Mouse (Mus musculus) CD4-positive, CD25-positive, alpha-beta regulatory T cell, adult 2 months (primary cell): ENCODE measurements around the gene H2-D1.
A peak's percentile ranks its signal among the peaks of the same experiment; 100 is the strongest.
"Not testable (repeated sequence)": the region's sequence is repeated elsewhere in the genome, so short reads cannot be mapped to it uniquely, and the experiment has no call there.

ENCODE experiments used
- DNase-seq: peaks from one replicate; pipeline ENCODE4 v3.0.0-alpha.2; 2012; ENCODE audit warnings: low read depth, low spot score

The H2-D1 gene

DNA sequence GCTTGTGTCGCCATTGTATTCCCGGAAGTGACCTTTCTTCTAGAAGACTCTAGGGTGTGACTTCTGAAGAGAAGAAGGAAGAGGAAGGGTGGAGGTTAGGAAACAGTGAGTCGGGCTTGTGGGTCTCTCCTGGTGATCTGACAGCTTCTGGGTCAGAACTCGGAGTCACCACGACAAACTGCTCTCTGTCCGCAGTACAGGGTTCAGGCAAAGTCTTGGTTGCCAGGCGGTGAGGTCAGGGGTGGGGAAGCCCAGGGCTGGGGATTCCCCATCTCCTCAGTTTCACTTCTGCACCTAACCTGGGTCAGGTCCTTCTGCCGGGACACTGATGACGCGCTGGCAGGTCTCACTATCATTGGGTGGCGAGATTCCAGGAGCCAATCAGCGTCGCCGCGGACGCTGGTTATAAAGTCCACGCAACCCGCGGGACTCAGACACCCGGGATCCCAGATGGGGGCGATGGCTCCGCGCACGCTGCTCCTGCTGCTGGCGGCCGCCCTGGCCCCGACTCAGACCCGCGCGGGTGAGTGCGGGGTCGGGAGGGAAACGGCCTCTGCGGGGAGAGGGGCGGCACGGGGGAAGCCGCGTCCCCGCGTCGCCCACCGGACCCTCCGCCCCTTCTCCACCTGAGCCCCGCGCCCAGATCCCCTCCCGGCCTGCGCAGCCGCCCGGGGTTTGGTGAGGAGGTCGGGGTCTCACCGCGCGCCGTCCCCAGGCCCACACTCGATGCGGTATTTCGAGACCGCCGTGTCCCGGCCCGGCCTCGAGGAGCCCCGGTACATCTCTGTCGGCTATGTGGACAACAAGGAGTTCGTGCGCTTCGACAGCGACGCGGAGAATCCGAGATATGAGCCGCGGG lies at the start of gene H2-D1:
Gene H2-D1 (plus strand): TSS at position 67 of the 859 bp plus-strand sequence.
- DNase-seq, result peak; percentile 98

DNA sequence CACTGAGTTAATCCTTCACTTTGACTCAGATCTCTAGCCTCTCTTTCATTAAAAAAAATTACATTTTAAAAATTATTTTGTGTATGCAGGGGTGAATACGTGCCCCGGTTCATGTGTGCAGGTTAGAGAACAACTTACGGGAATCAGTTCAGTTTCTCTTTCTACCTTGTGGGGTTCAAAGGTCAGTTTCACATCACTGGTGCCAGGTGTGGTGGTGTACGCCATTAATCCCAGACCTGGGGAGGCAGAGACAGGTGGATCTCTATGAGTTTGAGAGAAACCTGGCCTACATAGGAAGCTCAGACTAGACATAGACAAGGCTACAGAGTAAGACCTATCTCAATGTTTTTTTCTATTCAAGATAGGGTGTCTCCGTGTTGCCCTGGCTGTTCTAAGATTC lies 49.5 kb upstream of the H2-D1 start:
- DNase-seq, result no peak

- DNase-seq, result peak; percentile 67
Observed at GRCm38 (mm10) chr17:35218516-35219193, 43.9 kb upstream of the H2-D1 start.

- peak; percentile 71 for DNase-seq
Observed at GRCm38 (mm10) chr17:35219601-35220041, 42.9 kb upstream of the H2-D1 start.

DNA sequence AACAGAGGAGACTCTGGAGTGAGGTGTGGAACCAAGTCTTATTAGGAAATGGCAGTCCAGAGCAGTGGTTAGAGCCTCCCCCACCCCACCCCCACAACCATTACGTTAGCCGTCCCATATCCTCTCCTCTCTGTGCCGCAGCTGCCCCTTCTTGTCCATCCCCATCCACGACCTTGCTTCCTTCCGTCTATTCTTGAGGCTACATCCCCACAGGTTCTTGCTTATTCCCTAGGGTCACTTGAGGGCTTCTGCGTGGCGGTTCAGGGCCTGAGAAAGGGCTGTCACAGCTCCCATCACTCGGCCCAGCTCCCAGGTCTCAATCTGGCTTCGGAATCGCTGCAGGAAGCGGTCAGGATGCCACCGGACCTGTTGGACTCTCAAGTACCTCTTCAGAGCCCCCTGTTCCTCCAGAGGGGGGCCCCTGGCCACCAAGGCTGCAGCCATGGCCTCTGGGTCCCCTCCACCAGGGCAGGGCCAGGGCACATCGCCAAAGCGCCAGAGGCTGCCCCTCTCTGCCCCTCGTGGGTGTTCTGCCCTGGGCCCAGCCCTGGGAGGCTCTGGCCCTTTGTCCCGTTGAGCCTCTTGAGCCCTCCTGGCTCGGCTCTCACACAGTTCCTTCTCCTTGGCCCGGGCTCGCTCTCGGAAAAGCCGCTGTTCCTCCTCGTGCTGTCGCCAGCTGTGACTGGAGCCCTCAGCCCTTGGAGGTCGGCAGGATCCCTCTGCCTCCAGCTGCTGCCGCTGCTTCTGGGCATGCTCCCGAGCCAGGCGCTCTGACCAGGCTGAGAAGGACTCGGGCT lies 42.2 kb upstream of the H2-D1 start, which contains the start of gene Gm16181:
Gene Gm16181 (plus strand): TSS at position 679 of the 797 bp plus-strand sequence.
- DNase-seq, result no peak

DNA sequence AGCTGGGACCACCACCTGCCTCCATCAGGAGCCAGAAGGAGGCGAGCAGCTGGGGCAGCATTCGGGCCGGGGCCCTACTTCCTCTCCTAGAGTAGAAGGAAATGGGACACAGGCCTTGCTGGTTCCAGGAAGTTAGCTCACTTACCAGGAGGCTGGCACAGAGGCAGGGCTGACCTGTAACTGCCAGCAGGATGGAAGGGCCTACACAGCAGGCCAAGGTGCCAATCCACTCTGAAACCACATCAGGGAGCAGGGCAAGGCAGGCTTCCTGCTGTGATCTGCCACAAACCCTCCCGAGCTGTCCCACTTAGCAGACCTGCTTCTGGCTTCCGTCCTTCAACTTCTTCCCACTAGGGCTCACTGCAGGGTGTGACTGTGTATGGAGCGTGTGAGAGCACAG lies 40.2 kb upstream of the H2-D1 start:
- DNase-seq, result peak; percentile 39

GRCm38 (mm10) chr17:35224641-35225040 lies 37.9 kb upstream of the H2-D1 start:
- no peak for DNase-seq

DNA sequence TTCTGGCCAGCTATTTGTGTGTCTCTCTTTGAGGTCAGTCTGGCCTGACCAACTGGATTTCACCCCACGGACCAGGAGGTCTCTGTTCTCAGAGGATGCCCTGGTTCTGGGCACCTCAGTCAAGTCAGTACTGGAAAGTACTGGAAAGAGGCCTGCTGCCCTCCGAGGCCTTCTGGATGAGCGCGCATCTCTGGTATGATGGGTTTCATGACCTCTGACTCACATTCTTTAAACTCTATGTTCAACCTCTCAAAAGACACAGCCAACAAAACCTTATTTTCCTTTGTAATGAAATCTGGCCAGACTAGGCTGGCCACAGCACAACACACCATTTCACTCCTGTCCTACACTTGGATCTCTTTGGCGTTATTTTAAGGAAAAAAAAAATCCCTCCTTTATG lies 37.1 kb upstream of the H2-D1 start:
- no peak for DNase-seq

GRCm38 (mm10) chr17:35226561-35227046 lies 35.9 kb upstream of the H2-D1 start:
- peak; percentile 61 for DNase-seq

DNA sequence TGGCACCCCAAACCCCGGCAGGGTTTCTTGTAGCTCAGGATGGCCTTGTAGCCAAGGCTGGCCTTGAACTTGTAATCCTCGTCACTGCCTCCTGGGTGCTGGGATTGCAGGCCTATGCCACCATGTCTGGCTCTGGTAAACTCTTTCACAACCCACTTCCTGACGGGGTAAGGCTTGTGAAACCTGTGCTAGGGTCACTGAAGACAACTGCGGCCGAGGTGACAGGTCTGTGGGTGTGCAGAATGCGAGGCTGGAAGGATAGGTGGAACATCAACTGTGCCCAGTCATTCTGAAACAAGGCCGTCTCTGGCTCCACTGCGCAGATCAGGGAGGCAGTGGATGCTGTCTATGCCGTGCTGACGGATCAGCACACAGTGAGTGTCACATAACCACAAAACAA lies 31.5 kb upstream of the H2-D1 start:
- DNase-seq, result peak; percentile 74

- peak; percentile 91 for DNase-seq
Observed at GRCm38 (mm10) chr17:35232043-35232442, 30.5 kb upstream of the H2-D1 start.

DNA sequence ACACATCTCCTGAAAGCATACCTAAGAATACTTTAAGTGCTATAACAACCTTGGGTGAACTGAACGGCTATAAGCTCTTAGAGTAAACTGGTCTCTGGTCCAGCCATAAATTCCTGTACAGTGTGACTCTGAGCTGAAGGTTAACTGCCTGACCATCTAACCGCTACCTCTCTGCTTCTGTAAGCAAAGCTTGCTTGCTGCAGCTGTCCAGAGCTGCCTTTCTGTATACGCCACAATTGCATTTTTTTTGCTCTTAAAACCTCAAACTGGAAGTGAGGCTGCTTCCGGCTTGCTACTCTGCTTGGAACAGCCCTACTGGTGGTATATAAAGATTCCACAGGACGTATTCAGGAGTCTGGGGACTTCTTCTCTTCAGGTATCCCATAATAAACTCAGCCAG lies 29.9 kb upstream of the H2-D1 start:
- peak; percentile 70 for DNase-seq

- DNase-seq, result peak; percentile 64
Observed at GRCm38 (mm10) chr17:35233114-35233980, 29.2 kb upstream of the H2-D1 start, which contains the start of gene Atp6v1g2. Gene Atp6v1g2, plus strand, starts transcription at chr17:35233660.

- DNase-seq, result not testable (repeated sequence)
Observed at GRCm38 (mm10) chr17:35234090-35234489, 28.4 kb upstream of the H2-D1 start.

GRCm38 (mm10) chr17:35234903-35235302 lies 27.6 kb upstream of the H2-D1 start:
- DNase-seq, result peak; percentile 62

GRCm38 (mm10) chr17:35235614-35236389 lies 26.7 kb upstream of the H2-D1 start, which contains the start of gene Nfkbil1:
Gene Nfkbil1, minus strand, starts transcription at chr17:35235792.
- peak; percentile 93 for DNase-seq

DNA sequence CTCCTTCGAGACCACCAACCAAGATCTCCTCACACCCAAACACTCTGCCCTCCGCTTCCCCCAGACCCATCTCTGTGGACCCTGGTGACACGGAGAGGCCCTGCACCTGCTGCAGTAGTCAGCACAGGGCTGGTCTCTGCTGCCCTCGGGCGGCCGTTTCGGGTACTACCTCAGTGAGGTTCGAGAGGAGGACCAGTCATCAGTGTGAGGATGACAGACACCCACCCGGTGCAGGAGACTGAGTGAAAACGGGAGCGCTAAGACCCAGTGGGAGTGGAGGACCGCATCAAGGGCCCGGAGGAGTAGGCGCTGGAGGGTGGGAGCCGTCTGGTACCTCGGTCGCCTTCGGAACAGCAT lies 26.2 kb upstream of the H2-D1 start:
- peak; percentile 97 for DNase-seq

- DNase-seq, result no peak
Observed at GRCm38 (mm10) chr17:35236996-35237395, 25.5 kb upstream of the H2-D1 start.

- DNase-seq, result no peak
Observed at GRCm38 (mm10) chr17:35237504-35237903, 25.0 kb upstream of the H2-D1 start.

- no peak for DNase-seq
Observed at GRCm38 (mm10) chr17:35239700-35240099, 22.8 kb upstream of the H2-D1 start.
